Mouse (Mus musculus): Measurements from ENCODE around the gene Slc2a13. TPM values are rescaled to one million over a fixed set of nuclear protein-coding genes. Genes with fewer than 3 reads are reported as not detected.

Gene Slc2a13
- total RNA-seq, 2 experiments from 2014 or later, result 0.79 to 1.0 TPM

- DNase-seq, result no peak
Measured at GRCm38 (mm10) chr15:91502235-91502634, 70.8 kb downstream of the Slc2a13 start.

- no peak for DNase-seq
Measured at GRCm38 (mm10) chr15:91495014-91495413, 78.0 kb downstream of the Slc2a13 start.

GRCm38 (mm10) chr15:91479924-91480615 lies 93.0 kb downstream of the Slc2a13 start:
- no peak for DNase-seq

- peak; percentile 24 to 42 for DNase-seq
Measured at GRCm38 (mm10) chr15:91477766-91478165, 95.3 kb downstream of the Slc2a13 start.

GRCm38 (mm10) chr15:91473690-91474409 lies 99.2 kb downstream of the Slc2a13 start:
- DNase-seq, result no peak

- DNase-seq, result no peak
Measured at GRCm38 (mm10) chr15:91465331-91465730, 107.7 kb downstream of the Slc2a13 start.

- no peak for DNase-seq
Measured at GRCm38 (mm10) chr15:91463857-91464435, 109.1 kb downstream of the Slc2a13 start.

GRCm38 (mm10) chr15:91463026-91463661 lies 109.9 kb downstream of the Slc2a13 start:
- peak; percentile 11 to 24 for DNase-seq

GRCm38 (mm10) chr15:91461940-91462339 lies 111.1 kb downstream of the Slc2a13 start:
- no peak for DNase-seq

- no peak for DNase-seq
Measured at GRCm38 (mm10) chr15:91457202-91457601, 115.9 kb downstream of the Slc2a13 start.

GRCm38 (mm10) chr15:91445399-91445798 lies 127.7 kb downstream of the Slc2a13 start:
- DNase-seq, result no peak

- no peak for DNase-seq
Measured at GRCm38 (mm10) chr15:91443449-91443848, 129.6 kb downstream of the Slc2a13 start.

GRCm38 (mm10) chr15:91439883-91440282 lies 133.2 kb downstream of the Slc2a13 start:
- no peak for DNase-seq

- no peak for DNase-seq
Measured at GRCm38 (mm10) chr15:91425426-91425825, 147.6 kb downstream of the Slc2a13 start.

- no peak for DNase-seq
Measured at GRCm38 (mm10) chr15:91406979-91407378, 166.1 kb downstream of the Slc2a13 start.

- no peak for DNase-seq
Measured at GRCm38 (mm10) chr15:91395165-91395564, 177.9 kb downstream of the Slc2a13 start.

GRCm38 (mm10) chr15:91383694-91384093 lies 189.4 kb downstream of the Slc2a13 start:
- DNase-seq, result no peak

- no peak for DNase-seq
Measured at GRCm38 (mm10) chr15:91382606-91383005, 190.5 kb downstream of the Slc2a13 start.

- no peak for DNase-seq
Measured at GRCm38 (mm10) chr15:91381864-91382263, 191.2 kb downstream of the Slc2a13 start.

- no peak for DNase-seq
Measured at GRCm38 (mm10) chr15:91378751-91379325, 194.2 kb downstream of the Slc2a13 start.

- DNase-seq, result no peak
Measured at GRCm38 (mm10) chr15:91377568-91377967, 195.5 kb downstream of the Slc2a13 start.

GRCm38 (mm10) chr15:91377105-91377504 lies 196.0 kb downstream of the Slc2a13 start:
- DNase-seq, result no peak
